Mouse (Mus musculus): Measurements from ENCODE around the gene Faf1. TPM values are rescaled to one million over a fixed set of nuclear protein-coding genes. Genes with fewer than 3 reads are reported as not detected.

The Faf1 gene
- total and polyA plus RNA-seq, 2 experiments from 2014 or later = 33.7 to 36.8 TPM

DNA sequence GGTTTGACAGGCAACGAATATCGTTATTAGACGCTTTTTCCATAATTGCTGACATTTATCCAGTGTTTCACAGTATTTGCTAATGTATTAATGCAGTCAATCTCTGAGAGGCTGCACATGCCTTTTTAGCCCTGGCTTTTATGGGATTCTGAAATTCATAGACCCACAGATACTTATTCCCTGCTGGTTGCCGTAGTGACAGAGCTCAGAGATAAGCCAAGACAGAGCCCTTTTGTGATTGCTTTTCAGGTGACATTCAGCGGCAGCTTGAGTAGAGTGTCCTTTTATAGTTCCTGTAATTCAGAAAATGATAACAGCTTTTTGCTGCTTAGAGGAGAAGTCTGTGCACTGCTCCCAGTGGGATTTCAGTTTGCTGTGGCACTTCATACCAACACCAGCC is 130.0 kb downstream of the Faf1 start:
- ATAC-seq (ENCODE audit: low FRiP score) (no peak), DNase-seq (ENCODE audit: low spot score) (peak; percentile 19)
- Histone ChIP-seq H3K4me1 (ENCODE audit: insufficient read depth, low read length) (no peaks in the 10 kb centered on the region), H3K36me3 (ENCODE audit: insufficient read depth, low read length) (no peaks in the 10 kb centered on the region), H3K9me3 (ENCODE audit: low read length) (no peaks in the 10 kb centered on the region), H3K27ac (ENCODE audit: low read depth, low read length) (no peak overlapping the region), H3K9ac (replicated peaks; ENCODE audit: low read length, poor library complexity, severe bottlenecking) (no peak overlapping the region), H3K4me2 (ENCODE audit: low read depth, low read length, poor library complexity, severe bottlenecking) (no peak overlapping the region), H3K4me3 (ENCODE audit: low read depth, low read length) (no peak overlapping the region), H3K27me3 (ENCODE audit: insufficient read depth, low read length) (no peaks in the 10 kb centered on the region)
- 32% methylated on average over 5 of the region's 5 CpGs for WGBS
- TF ChIP-seq CTCF (IDR thresholded peaks at IDR 0.05) = no peak

DNA sequence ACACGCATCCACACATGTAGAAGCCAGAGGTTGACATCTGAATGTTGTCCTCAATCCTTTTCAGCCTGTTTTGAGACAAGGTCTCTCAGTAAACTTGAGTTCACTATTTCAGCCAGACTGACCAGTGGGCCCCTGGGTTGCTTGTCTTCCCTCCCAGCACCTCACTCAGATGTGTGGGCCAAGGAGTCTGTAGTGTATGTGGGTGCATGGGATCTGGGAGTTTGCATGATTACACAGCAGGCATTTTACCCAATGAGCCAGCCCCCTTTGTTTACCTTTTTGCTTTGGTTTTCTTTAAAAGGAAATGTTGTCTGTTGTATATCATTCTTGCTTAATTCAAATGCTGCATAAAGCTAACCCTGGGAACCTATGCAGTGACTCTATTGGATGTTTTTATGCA is 138.8 kb downstream of the Faf1 start:
- DNase-seq (ENCODE audit: low spot score) (no peak), ATAC-seq (ENCODE audit: low FRiP score) (no peak)
- Histone ChIP-seq H3K4me3 (ENCODE audit: low read depth, low read length) (no peak overlapping the region), H3K27me3 (ENCODE audit: insufficient read depth, low read length) (no peaks in the 10 kb centered on the region), H3K36me3 (ENCODE audit: insufficient read depth, low read length) (no peaks in the 10 kb centered on the region), H3K9ac (replicated peaks; ENCODE audit: low read length, poor library complexity, severe bottlenecking) (no peak overlapping the region), H3K9me3 (ENCODE audit: low read length) (no peaks in the 10 kb centered on the region), H3K4me2 (ENCODE audit: low read depth, low read length, poor library complexity, severe bottlenecking) (no peak overlapping the region), H3K4me1 (ENCODE audit: insufficient read depth, low read length) (no peaks in the 10 kb centered on the region), H3K27ac (ENCODE audit: low read depth, low read length) (no peak overlapping the region)
- WGBS = 90% methylated on average over 1 of the region's 1 CpGs
- no peak for TF ChIP-seq CTCF (IDR thresholded peaks at IDR 0.05)

DNA sequence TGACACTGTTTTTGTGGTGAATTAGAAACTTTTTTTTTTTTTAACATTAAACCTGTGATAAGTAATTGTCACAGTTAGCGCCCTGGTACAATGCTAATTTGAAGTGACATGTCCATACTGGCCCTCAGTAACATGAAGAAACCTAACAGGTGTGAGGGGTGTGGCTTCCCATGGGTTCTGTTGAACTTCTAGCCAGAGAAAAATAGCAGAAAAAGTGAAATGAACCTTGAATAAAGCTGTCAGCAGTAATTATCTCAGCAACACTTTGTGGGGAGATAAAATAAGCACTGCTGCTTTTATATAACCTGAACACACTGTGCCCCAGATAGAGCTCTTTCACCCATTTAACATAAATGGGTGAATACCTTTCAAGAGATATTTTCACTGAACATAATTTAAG is 139.2 kb downstream of the Faf1 start:
- no peak overlapping the region for H3K9ac ChIP-seq (replicated peaks; ENCODE audit: low read length, poor library complexity, severe bottlenecking)
- no peaks in the 10 kb centered on the region for H3K4me1 ChIP-seq (ENCODE audit: insufficient read depth, low read length)
- no peaks in the 10 kb centered on the region for H3K9me3 ChIP-seq (ENCODE audit: low read length)
- no peaks in the 10 kb centered on the region for H3K27me3 ChIP-seq (ENCODE audit: insufficient read depth, low read length)
- DNase-seq (ENCODE audit: low spot score) = peak; percentile 43
- no peak for ATAC-seq (ENCODE audit: low FRiP score)
- 78% methylated on average over 1 of the region's 1 CpGs for WGBS
- no peaks in the 10 kb centered on the region for H3K36me3 ChIP-seq (ENCODE audit: insufficient read depth, low read length)
- no peak overlapping the region for H3K4me2 ChIP-seq (ENCODE audit: low read depth, low read length, poor library complexity, severe bottlenecking)
- TF ChIP-seq CTCF (IDR thresholded peaks at IDR 0.05) = no peak
- H3K27ac ChIP-seq (ENCODE audit: low read depth, low read length) = no peak overlapping the region
- no peak overlapping the region for H3K4me3 ChIP-seq (ENCODE audit: low read depth, low read length)

DNA sequence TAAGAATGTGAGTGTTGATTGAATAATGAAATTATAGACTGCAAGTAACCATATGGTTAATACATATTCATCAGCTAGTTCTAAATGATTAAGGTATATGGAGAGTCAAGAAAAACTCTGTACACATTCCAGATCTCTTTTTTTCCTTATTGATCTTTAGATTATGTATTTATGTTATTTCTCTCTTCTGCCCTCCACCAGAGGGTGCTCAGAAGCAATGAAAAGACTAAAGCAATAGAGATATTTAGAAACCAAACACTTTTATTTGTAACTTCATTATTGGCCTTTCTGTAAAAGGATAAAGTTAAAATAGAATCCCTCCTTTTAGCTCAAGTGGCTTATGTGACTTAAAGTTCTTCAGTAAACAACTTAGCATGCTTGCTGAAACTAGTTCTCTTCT is 143.1 kb downstream of the Faf1 start:
- peak; percentile 22 for TF ChIP-seq CTCF (IDR thresholded peaks at IDR 0.05)
- H3K4me2 ChIP-seq (ENCODE audit: low read depth, low read length, poor library complexity, severe bottlenecking) = no peak overlapping the region

DNA sequence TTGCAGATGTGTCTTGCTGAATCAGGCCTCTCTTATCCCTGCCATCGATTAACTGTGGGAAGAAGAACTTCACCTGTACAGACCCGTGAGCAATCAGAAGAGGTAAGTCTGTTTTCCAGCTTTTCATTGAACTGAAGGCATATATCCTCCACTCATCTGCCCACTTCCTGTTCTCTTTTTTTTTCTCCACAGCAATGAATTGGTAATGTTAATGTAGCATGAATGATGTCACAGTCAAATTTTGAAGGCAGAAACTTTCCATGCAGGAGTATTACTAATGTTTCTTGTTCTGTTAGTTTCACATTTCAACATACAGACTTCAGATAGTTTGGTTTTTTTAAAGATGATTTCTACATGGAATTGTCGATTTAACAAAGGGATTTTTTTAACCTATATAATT is 153.4 kb downstream of the Faf1 start:
- TF ChIP-seq CTCF (IDR thresholded peaks at IDR 0.05) = no peak
- Histone ChIP-seq H3K9ac (replicated peaks; ENCODE audit: low read length, poor library complexity, severe bottlenecking) (no peak overlapping the region), H3K9me3 (ENCODE audit: low read length) (no peaks in the 10 kb centered on the region), H3K4me3 (ENCODE audit: low read depth, low read length) (no peak overlapping the region), H3K27ac (ENCODE audit: low read depth, low read length) (no peak overlapping the region), H3K4me2 (ENCODE audit: low read depth, low read length, poor library complexity, severe bottlenecking) (no peak overlapping the region), H3K36me3 (ENCODE audit: insufficient read depth, low read length) (no peaks in the 10 kb centered on the region), H3K27me3 (ENCODE audit: insufficient read depth, low read length) (no peaks in the 10 kb centered on the region), H3K4me1 (ENCODE audit: insufficient read depth, low read length) (no peaks in the 10 kb centered on the region)
- 95% methylated on average over 3 of the region's 3 CpGs for WGBS
- ATAC-seq (ENCODE audit: low FRiP score) = no peak
- no peak for DNase-seq (ENCODE audit: low spot score)

More for the DNA sequence above, 143.1 kb downstream of the Faf1 start:
- DNase-seq (ENCODE audit: low spot score) (no peak), ATAC-seq (ENCODE audit: low FRiP score) (no peak)
- no peaks in the 10 kb centered on the region for H3K9me3 ChIP-seq (ENCODE audit: low read length)
- no peak overlapping the region for H3K9ac ChIP-seq (replicated peaks; ENCODE audit: low read length, poor library complexity, severe bottlenecking)
- H3K4me1 ChIP-seq (ENCODE audit: insufficient read depth, low read length) = no peaks in the 10 kb centered on the region
- no peaks in the 10 kb centered on the region for H3K36me3 ChIP-seq (ENCODE audit: insufficient read depth, low read length)
- H3K27me3 ChIP-seq (ENCODE audit: insufficient read depth, low read length) = no peaks in the 10 kb centered on the region
- no peak overlapping the region for H3K4me3 ChIP-seq (ENCODE audit: low read depth, low read length)
- no peak overlapping the region for H3K27ac ChIP-seq (ENCODE audit: low read depth, low read length)

DNA sequence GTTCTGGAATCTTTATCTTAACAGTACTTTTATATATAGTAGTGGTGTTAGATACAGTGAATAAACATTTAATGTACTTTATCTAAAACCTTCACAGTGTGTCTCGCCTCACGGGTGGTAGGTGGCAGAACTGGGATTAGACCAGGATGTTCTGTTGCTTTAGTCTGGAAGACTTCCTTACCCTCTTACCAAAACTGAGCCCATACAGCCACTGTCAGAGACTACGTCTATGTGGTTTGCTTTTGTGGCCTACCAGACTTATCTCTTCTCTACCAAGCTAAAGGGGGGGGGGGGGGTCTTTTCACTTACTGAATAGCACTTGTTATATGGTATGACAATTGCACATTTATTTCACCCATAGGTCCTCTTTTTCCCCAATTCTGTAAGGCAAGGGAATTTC is 181.5 kb downstream of the Faf1 start:
- Histone ChIP-seq H3K27ac (ENCODE audit: low read depth, low read length) (no peak overlapping the region), H3K9me3 (ENCODE audit: low read length) (no peaks in the 10 kb centered on the region), H3K27me3 (ENCODE audit: insufficient read depth, low read length) (no peaks in the 10 kb centered on the region), H3K4me1 (ENCODE audit: insufficient read depth, low read length) (no peaks in the 10 kb centered on the region), H3K36me3 (ENCODE audit: insufficient read depth, low read length) (no peaks in the 10 kb centered on the region), H3K9ac (replicated peaks; ENCODE audit: low read length, poor library complexity, severe bottlenecking) (no peak overlapping the region), H3K4me2 (ENCODE audit: low read depth, low read length, poor library complexity, severe bottlenecking) (no peak overlapping the region), H3K4me3 (ENCODE audit: low read depth, low read length) (no peak overlapping the region)
- 81% methylated on average over 3 of the region's 3 CpGs for WGBS
- ATAC-seq (ENCODE audit: low FRiP score) (no peak), DNase-seq (ENCODE audit: low spot score) (no peak)
- TF ChIP-seq CTCF (IDR thresholded peaks at IDR 0.05) = no peak
